Mouse (Mus musculus) G1E (cell line): Measurements from ENCODE around the gene Rab36. TPM values are rescaled to one million over a fixed set of nuclear protein-coding genes. Genes with fewer than 3 reads are reported as not detected.
"Not testable (repeated sequence)": the region's sequence is repeated elsewhere in the genome, so short reads cannot be mapped to it uniquely, and the experiment has no call there.

Experiments
- ATAC-seq: 2 replicates; pipeline ENCODE4 v1.8.0; 2016; ENCODE audit warnings: mild to moderate bottlenecking; ENCODE audit not compliant: insufficient number of reproducible peaks, poor library complexity, low FRiP score, severe bottlenecking; ENCODE audit errors: extremely low read depth
- DNase-seq: peaks from one replicate; pipeline ENCODE4 v3.0.0; 2012; ENCODE audit warnings: low spot score
- H3K27me3 ChIP-seq: 2 replicates; pipeline ENCODE4 v1.6.1; 2012; ENCODE audit warnings: mild to moderate bottlenecking, low read length, inconsistent platforms; ENCODE audit not compliant: insufficient read depth
- H3K36me3 ChIP-seq: replicated peaks from 2 replicates; pipeline ENCODE3; 2012; ENCODE audit warnings: mild to moderate bottlenecking, inconsistent platforms
- H3K4me1 ChIP-seq: 2 replicates; pipeline ENCODE4 v1.6.1; 2012; ENCODE audit warnings: low read depth, low read length, inconsistent platforms, mixed read lengths; ENCODE audit not compliant: insufficient read depth
- H3K4me3 ChIP-seq: 2 replicates; pipeline ENCODE4 v1.5.1; 2012; ENCODE audit warnings: low read depth, mild to moderate bottlenecking, inconsistent platforms, low read length, moderate library complexity, mixed read lengths
- H3K9me3 ChIP-seq: replicated peaks from 2 replicates; pipeline ENCODE4 v1.6.1; 2012; ENCODE audit warnings: inconsistent platforms
- CTCF ChIP-seq: IDR thresholded peaks from 2 replicates; pipeline ENCODE4 v1.5.1; 2012; ENCODE audit warnings: low read depth, low read length, inconsistent platforms, mixed read lengths
- GATA1 ChIP-seq: IDR thresholded peaks from 2 replicates; pipeline ENCODE4 v1.6.1; 2012; ENCODE audit warnings: borderline replicate concordance, low read length, inconsistent platforms, mixed read lengths
- GATA2 ChIP-seq: IDR thresholded peaks from 2 replicates; pipeline ENCODE4 v1.6.1; 2012; ENCODE audit warnings: low read depth, low read length, inconsistent platforms, borderline replicate concordance
- POLR2AphosphoS5 ChIP-seq: IDR thresholded peaks from 2 replicates; pipeline ENCODE4 v1.6.1; 2012; ENCODE audit warnings: low read depth, low read length, inconsistent platforms; ENCODE audit not compliant: insufficient replicate concordance
- TAL1 ChIP-seq: conservative IDR thresholded peaks from 2 replicates; pipeline ENCODE4 v1.6.1; 2012; ENCODE audit warnings: low read depth, low read length, inconsistent platforms, mixed read lengths
- polyA plus RNA-seq: library from polyadenylated mRNA; stranded (reverse); fragments of >175 nt; gene quantifications from 2 replicates; pipeline ENCODE4 v1.2.3, GENCODE M21; 2012
- total RNA-seq, 2 experiments: library from RNA; stranded (forward) in 1 of 2; stranded (reverse) in 1 of 2; fragments of 200-1000 nt in 1 of 2; fragments of >200 nt in 1 of 2; fragmentation: Nextera tagmentation in 1 of 2; gene quantifications; 2 replicates each; pipeline ENCODE4 v1.2.3; 2014 to 2017

Gene Rab36
- total and polyA plus RNA-seq, 3 experiments, result 0.05 TPM; not detected in 2

- H3K9me3 ChIP-seq, result peaks cover 65% of the 10 kb centered on the region
- TF ChIP-seq POLR2AphosphoS5, result no peak
- TF ChIP-seq GATA1, result no peak
- no peaks in the 10 kb centered on the region for H3K36me3 ChIP-seq
- DNase-seq (no peak), ATAC-seq (no peak)
- no peak overlapping the region for H3K4me3 ChIP-seq
- H3K4me1 ChIP-seq, result no peaks in the 10 kb centered on the region
- H3K27me3 ChIP-seq, result no peaks in the 10 kb centered on the region
These were observed 5.3 kb upstream of the Rab36 start for GRCm38 (mm10) chr10:75031345-75032114.

- Histone ChIP-seq H3K9me3 (peaks cover 67% of the 10 kb centered on the region), H3K4me1 (no peaks in the 10 kb centered on the region), H3K27me3 (no peaks in the 10 kb centered on the region; the same call in 1 of the 2 replicates), H3K4me3 (no peak within 1 kb of the TSS), H3K36me3 (no peaks in the 10 kb centered on the region)
- TF ChIP-seq POLR2AphosphoS5, result no peak
- no peak for TF ChIP-seq GATA1
- no peak for TF ChIP-seq TAL1
- TF ChIP-seq GATA2, result no peak
- TF ChIP-seq CTCF, result no peak
- DNase-seq (no peak), ATAC-seq (no peak)
These were observed 4.5 kb upstream of the Rab36 start, which contains the start of gene Rsph14 for GRCm38 (mm10) chr10:75032395-75032794. Gene Rsph14, minus strand, starts transcription at chr10:75032586.

- not testable (repeated sequence) for H3K4me1 ChIP-seq, DNase-seq, H3K27me3 ChIP-seq, H3K36me3 ChIP-seq, H3K4me3 ChIP-seq, ATAC-seq
- peaks cover 67% of the 10 kb centered on the region for H3K9me3 ChIP-seq
These were observed 5.2 kb downstream of the Rab36 start for GRCm38 (mm10) chr10:75042060-75042459.

DNA sequence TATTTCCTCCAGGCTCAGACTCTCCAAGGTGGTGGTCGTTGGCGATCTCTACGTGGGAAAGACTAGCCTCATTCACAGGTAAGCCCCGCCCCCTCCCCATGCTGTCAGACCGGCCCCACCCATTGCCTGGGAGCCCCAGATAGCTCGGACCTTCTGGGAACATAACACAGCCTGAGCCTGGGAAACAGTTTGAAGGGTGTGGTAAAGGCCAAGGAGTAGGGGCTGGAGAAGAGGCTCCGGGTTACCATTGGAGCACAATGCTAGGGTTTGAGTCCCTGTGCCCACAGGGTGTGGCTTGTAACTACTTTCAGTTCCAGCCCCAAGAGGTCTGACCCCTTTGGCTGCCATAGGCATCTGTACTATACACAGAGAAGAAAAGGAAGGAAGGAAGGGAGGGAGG is 7.6 kb downstream of the Rab36 start:
- no peak overlapping the region for H3K4me3 ChIP-seq
- ATAC-seq, result no peak
- peaks cover 74% of the 10 kb centered on the region for H3K9me3 ChIP-seq
- no peak for DNase-seq
- H3K36me3 ChIP-seq, result no peaks in the 10 kb centered on the region
- no peaks in the 10 kb centered on the region; the same call in 1 of the 2 replicates for H3K27me3 ChIP-seq
- no peak for TF ChIP-seq POLR2AphosphoS5
- no peak for TF ChIP-seq GATA2
- TF ChIP-seq TAL1, result no peak
- no peak for TF ChIP-seq CTCF
- no peak for TF ChIP-seq GATA1
- no peaks in the 10 kb centered on the region for H3K4me1 ChIP-seq

DNA sequence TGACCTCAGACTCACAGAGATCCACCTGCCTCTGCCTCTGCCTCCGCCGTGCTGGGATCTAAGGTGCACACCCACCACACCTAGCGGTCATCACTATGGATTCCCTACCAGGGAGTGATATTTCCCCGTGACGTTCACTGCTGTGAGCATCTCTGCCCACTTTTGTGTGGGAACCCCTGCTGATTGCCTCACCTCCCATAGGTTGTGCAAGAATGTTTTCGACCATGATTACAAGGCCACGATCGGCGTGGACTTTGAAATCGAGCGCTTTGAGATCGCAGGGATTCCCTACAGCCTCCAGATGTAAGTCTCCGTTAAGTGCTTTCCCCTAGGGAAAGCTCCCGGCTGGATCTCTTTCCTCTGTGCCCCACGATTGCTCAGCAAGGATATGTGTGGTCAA is 9.0 kb downstream of the Rab36 start:
- DNase-seq, result no peak
- no peaks in the 10 kb centered on the region; the same call in 1 of the 2 replicates for H3K27me3 ChIP-seq
- ATAC-seq, result no peak
- H3K9me3 ChIP-seq, result peaks cover 87% of the 10 kb centered on the region
- H3K36me3 ChIP-seq, result no peaks in the 10 kb centered on the region
- no peaks in the 10 kb centered on the region for H3K4me1 ChIP-seq
- TF ChIP-seq CTCF (no peak), TAL1 (no peak), GATA1 (no peak), POLR2AphosphoS5 (no peak), GATA2 (no peak)
- H3K4me3 ChIP-seq, result no peak overlapping the region

DNA sequence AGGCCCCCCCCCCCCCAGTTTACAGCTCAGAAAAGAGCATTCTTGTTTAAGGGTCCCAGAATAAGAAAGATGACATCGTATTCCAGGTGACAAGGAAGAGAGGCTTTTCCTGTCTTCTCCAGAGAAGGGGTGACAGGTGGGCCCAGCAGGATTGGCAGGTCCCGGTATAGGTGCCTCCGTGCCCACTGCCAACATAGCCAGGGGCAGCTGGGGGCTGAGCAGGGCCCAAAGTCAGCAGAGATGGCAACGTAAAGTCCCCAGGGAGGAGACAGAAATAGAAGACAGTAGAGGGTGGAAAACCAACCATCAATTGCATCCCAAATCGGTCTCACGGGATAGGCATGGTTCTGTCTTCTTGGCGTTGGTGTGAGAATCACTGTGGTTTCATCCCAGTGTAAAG is 11.9 kb downstream of the Rab36 start:
- TF ChIP-seq CTCF (no peak), GATA2 (no peak), GATA1 (no peak)
- ATAC-seq, result no peak
- no peaks in the 10 kb centered on the region for H3K36me3 ChIP-seq

More for the DNA sequence above, 11.9 kb downstream of the Rab36 start:
- Histone ChIP-seq H3K4me1 (no peaks in the 10 kb centered on the region), H3K27me3 (no peaks in the 10 kb centered on the region), H3K9me3 (peaks cover 94% of the 10 kb centered on the region), H3K4me3 (no peak overlapping the region)
- DNase-seq, result no peak
